Mouse (Mus musculus): Measurements from ENCODE around the gene Tgfb2. TPM values are rescaled to one million over a fixed set of nuclear protein-coding genes. Genes with fewer than 3 reads are reported as not detected.

Tgfb2 gene
- total and polyA plus RNA-seq, 3 experiments = 0.12 to 0.19 TPM; not detected in 1

DNA sequence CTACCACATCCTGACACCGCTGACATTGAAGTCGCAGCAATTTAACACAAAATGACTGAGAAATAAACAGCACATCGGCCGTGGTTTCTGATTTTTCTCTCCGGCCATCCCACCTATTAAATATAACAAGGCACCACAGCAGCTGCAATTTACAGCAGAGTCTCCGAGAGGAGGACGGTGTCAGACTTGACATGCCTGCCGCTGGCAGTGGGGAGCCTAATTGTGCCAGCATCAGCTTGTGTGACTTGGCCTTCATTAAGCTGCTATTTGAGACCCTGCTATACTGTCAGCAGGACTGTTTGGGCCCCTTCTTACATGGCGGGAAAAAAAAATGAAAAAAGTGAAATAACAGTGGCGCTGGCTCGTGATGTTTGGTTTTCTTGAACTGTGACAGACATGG lies 47.0 kb downstream of the Tgfb2 start:
- TF ChIP-seq ZKSCAN1 (IDR thresholded peaks at IDR 0.05; ENCODE audit: low read depth, low read length) (no peak), ZMIZ1 (IDR thresholded peaks at IDR 0.05; ENCODE audit: low read depth, low read length) (no peak), CTCF (IDR thresholded peaks at IDR 0.05 in 2 of 3, conservative IDR thresholded peaks at IDR 0.05 in 1 of 3; ENCODE audit: control insufficient read depth in 1 of 3, insufficient read depth in 1 of 3, low read depth in 2 of 3, low read length in 3 of 3, poor library complexity in 1 of 3, severe bottlenecking in 1 of 3) (no peak), NRF1 (IDR thresholded peaks at IDR 0.05; ENCODE audit: insufficient read depth, low read depth, low read length, poor library complexity, severe bottlenecking) (no peak), NELFE (IDR thresholded peaks at IDR 0.05; ENCODE audit: low read depth, low read length) (no peak), MYC (IDR thresholded peaks at IDR 0.05; ENCODE audit: low read depth, low read length) (no peak), GABPA (IDR thresholded peaks at IDR 0.05; ENCODE audit: low read depth, low read length) (no peak), MAX (IDR thresholded peaks at IDR 0.05; ENCODE audit: low read length) (no peak), KAT2A (conservative IDR thresholded peaks at IDR 0.05; ENCODE audit: low read depth, low read length) (no peak), SIN3A (IDR thresholded peaks at IDR 0.05; ENCODE audit: low read length) (no peak), GATA1 (IDR thresholded peaks at IDR 0.05; ENCODE audit: low read depth, low read length) (no peak), JUND (IDR thresholded peaks at IDR 0.05; ENCODE audit: low read depth, low read length) (no peak), UBTF (IDR thresholded peaks at IDR 0.05; ENCODE audit: borderline replicate concordance, insufficient read depth, low read depth, low read length) (no peak), USF2 (IDR thresholded peaks at IDR 0.05; ENCODE audit: borderline replicate concordance in 1 of 2, insufficient read depth in 1 of 2, low read depth in 1 of 2, low read length in 2 of 2) (no peak), ZNF384 (IDR thresholded peaks at IDR 0.05; ENCODE audit: low read depth, low read length) (no peak), BHLHE40 (IDR thresholded peaks at IDR 0.05; ENCODE audit: borderline replicate concordance, low read depth, low read length) (no peak), TAL1 (IDR thresholded peaks at IDR 0.05; ENCODE audit: low read length) (no peak), MAZ (IDR thresholded peaks at IDR 0.05; ENCODE audit: low read depth, low read length) (no peak)

DNA sequence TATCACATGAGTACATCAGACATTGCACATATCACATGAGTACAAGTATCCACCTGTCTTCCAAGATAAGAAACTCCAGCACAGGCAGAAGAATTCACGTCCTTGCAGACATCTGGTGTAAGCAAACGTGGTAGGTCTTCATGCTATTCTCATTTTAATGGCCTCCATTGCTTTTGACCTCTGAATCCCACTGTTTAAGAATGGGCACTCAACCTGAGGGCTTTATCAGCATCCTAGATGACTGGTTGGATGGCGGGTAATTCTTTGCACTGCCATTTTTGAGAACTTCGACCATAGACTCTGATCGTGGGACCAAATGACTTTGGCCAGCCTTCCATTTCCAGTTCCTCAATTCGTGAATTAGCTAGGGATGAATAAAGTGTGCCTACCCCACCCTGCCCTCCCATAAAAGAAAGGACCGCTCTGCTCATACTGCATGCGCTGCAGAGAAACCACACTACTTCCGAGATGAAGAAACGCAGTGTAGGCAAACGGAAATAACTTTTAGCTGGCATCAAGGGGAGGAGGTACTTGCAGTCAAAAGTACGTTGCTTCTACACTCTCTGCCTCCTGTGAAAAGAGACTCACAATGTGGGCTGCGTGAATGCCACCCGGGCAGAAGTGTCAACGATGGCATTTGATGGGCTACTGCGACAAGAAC lies 48.1 kb downstream of the Tgfb2 start:
- Histone ChIP-seq H3K9me3 (replicated peaks; ENCODE audit: insufficient read depth, low read length) (no peaks in the 10 kb centered on the region), H3K36me3 (ENCODE audit: control insufficient read depth in 1 of 2, insufficient read depth in 2 of 2, low read length in 2 of 2) (no peaks in the 10 kb centered on the region), H3K79me2 (ENCODE audit: control insufficient read depth, insufficient read depth, low read length, poor library complexity) (no peaks in the 10 kb centered on the region), H3K27me3 (ENCODE audit: control insufficient read depth in 1 of 2, insufficient read depth in 2 of 2, low read length in 2 of 2) (no peaks in the 10 kb centered on the region), H3K4me1 (ENCODE audit: control insufficient read depth in 1 of 2, insufficient read depth in 2 of 2, low read length in 2 of 2) (no peaks in the 10 kb centered on the region), H3K9ac (ENCODE audit: control insufficient read depth, low read depth, low read length, poor library complexity, severe bottlenecking) (no peak overlapping the region), H3K27ac (ENCODE audit: control insufficient read depth, low read depth, low read length) (no peak overlapping the region), H3K4me3 (ENCODE audit: control insufficient read depth in 1 of 2, insufficient read depth in 1 of 2, low read depth in 2 of 2, low read length in 2 of 2) (no peak overlapping the region)
- DNase-seq (ENCODE audit: low read depth, low spot score) = no peak
- TF ChIP-seq BHLHE40 (IDR thresholded peaks at IDR 0.05; ENCODE audit: borderline replicate concordance, low read depth, low read length) (no peak), TCF12 (IDR thresholded peaks at IDR 0.05; ENCODE audit: low read depth, low read length) (no peak), SMC3 (IDR thresholded peaks at IDR 0.05; ENCODE audit: low read depth, low read length) (no peak), MAFK (IDR thresholded peaks at IDR 0.05; ENCODE audit: borderline replicate concordance, low read depth, low read length) (no peak)

More for the DNA sequence above, 47.0 kb downstream of the Tgfb2 start:
- no peak overlapping the region for H3K4me3 ChIP-seq (ENCODE audit: control insufficient read depth in 1 of 2, insufficient read depth in 1 of 2, low read depth in 2 of 2, low read length in 2 of 2)
- no peaks in the 10 kb centered on the region for H3K79me2 ChIP-seq (ENCODE audit: control insufficient read depth, insufficient read depth, low read length, poor library complexity)
- DNase-seq (ENCODE audit: low read depth, low spot score) = no peak
- H3K27ac ChIP-seq (ENCODE audit: control insufficient read depth, low read depth, low read length) = no peak overlapping the region
- H3K36me3 ChIP-seq (ENCODE audit: control insufficient read depth in 1 of 2, insufficient read depth in 2 of 2, low read length in 2 of 2) = no peaks in the 10 kb centered on the region
- H3K4me1 ChIP-seq (ENCODE audit: control insufficient read depth in 1 of 2, insufficient read depth in 2 of 2, low read length in 2 of 2) = no peaks in the 10 kb centered on the region
- no peaks in the 10 kb centered on the region for H3K9me3 ChIP-seq (replicated peaks; ENCODE audit: insufficient read depth, low read length)
- no peak overlapping the region for H3K9ac ChIP-seq (ENCODE audit: control insufficient read depth, low read depth, low read length, poor library complexity, severe bottlenecking)
- H3K27me3 ChIP-seq (ENCODE audit: control insufficient read depth in 1 of 2, insufficient read depth in 2 of 2, low read length in 2 of 2) = no peaks in the 10 kb centered on the region

All from MEL (cell line).